Mouse (Mus musculus): ENCODE measurements around the gene Anpep. TPM values are rescaled to one million over a fixed set of nuclear protein-coding genes. Genes with fewer than 3 reads are reported as not detected.

Gene Anpep
- total RNA-seq, 2 experiments from 2014 or later: 1.8 TPM; not detected in 1

Other genes starting within 250 kb of the Anpep start
- 0.18 and 1.0 TPM in 2 replicates for gene Rhcg, start 243.4 kb downstream of the Anpep start, total RNA-seq (2015)
- 0.77 TPM in 1 of 2 replicates, not detected in the other for gene Rhcg, start 243.4 kb downstream of the Anpep start, total RNA-seq (2017)
- 22.4 and 22.8 TPM in 2 replicates for gene Ticrr, start 200.9 kb downstream of the Anpep start, total RNA-seq (2015)
- 12.4 and 21.5 TPM in 2 replicates for gene Ticrr, start 200.9 kb downstream of the Anpep start, total RNA-seq (2017)
- 0.11 and 0.13 TPM in 2 replicates for gene Kif7, start 145.3 kb downstream of the Anpep start, total RNA-seq (2015)
- 0.51 TPM in 1 of 2 replicates, not detected in the other for gene Kif7, start 145.3 kb downstream of the Anpep start, total RNA-seq (2017)
- not detected in 2 replicates for gene Plin1, start 128.2 kb downstream of the Anpep start, total RNA-seq (2015)
- not detected in 2 replicates for gene Plin1, start 128.2 kb downstream of the Anpep start, total RNA-seq (2017)
- 0.98 and 1.3 TPM in 2 replicates for gene Pex11a, start 117.9 kb downstream of the Anpep start, total RNA-seq (2015)
- 1.5 and 5.4 TPM in 2 replicates for gene Pex11a, start 117.9 kb downstream of the Anpep start, total RNA-seq (2017)
- gene Wdr93, start 117.9 kb downstream of the Anpep start, total RNA-seq (2015): not detected in 2 replicates
- not detected in 2 replicates for gene Wdr93, start 117.9 kb downstream of the Anpep start, total RNA-seq (2017)
- gene Mesp1, start 67.3 kb downstream of the Anpep start, total RNA-seq (2015): not detected in 2 replicates
- not detected in 2 replicates for gene Mesp1, start 67.3 kb downstream of the Anpep start, total RNA-seq (2017)
- gene Mesp2, start 50.3 kb downstream of the Anpep start, total RNA-seq (2015): 0.29 TPM in 1 of 2 replicates, not detected in the other
- gene Mesp2, start 50.3 kb downstream of the Anpep start, total RNA-seq (2017): not detected in 2 replicates
- gene Ap3s2, start 59.6 kb upstream of the Anpep start, total RNA-seq (2015): 14.6 and 22.8 TPM in 2 replicates
- gene Ap3s2, start 59.6 kb upstream of the Anpep start, total RNA-seq (2017): 4.6 and 5.9 TPM in 2 replicates
- not detected in 2 replicates for gene Arpin, start 74.3 kb upstream of the Anpep start, total RNA-seq (2015)
- gene Arpin, start 74.3 kb upstream of the Anpep start, total RNA-seq (2017): 0.08 TPM in 1 of 2 replicates, not detected in the other
- gene Zfp710, start 163.8 kb upstream of the Anpep start, total RNA-seq (2015): 59.1 and 66.2 TPM in 2 replicates
- 73.8 and 90.1 TPM in 2 replicates for gene Zfp710, start 163.8 kb upstream of the Anpep start, total RNA-seq (2017)